Mouse (Mus musculus) WW6 (cell line): ENCODE measurements around the gene Eif4h.

Source experiments
- DNase-seq: peaks from one replicate; pipeline ENCODE4 v3.0.0-alpha.2; 2013; ENCODE audit warnings: low read depth, low spot score

The Eif4h gene

GRCm38 (mm10) chr5:134607121-134607520, 32.2 kb downstream of the Eif4h start:
- no peak for DNase-seq

GRCm38 (mm10) chr5:134606314-134606713, 33.0 kb downstream of the Eif4h start:
- no peak for DNase-seq

- DNase-seq = no peak
Observed at GRCm38 (mm10) chr5:134604376-134604775, 34.9 kb downstream of the Eif4h start.

- no peak for DNase-seq
Observed at GRCm38 (mm10) chr5:134597711-134598110, 41.6 kb downstream of the Eif4h start.

GRCm38 (mm10) chr5:134593093-134593492, 46.2 kb downstream of the Eif4h start:
- no peak for DNase-seq

- no peak for DNase-seq
Observed at GRCm38 (mm10) chr5:134592026-134592581, 47.2 kb downstream of the Eif4h start.

- DNase-seq = no peak
Observed at GRCm38 (mm10) chr5:134589900-134590299, 49.4 kb downstream of the Eif4h start.

- DNase-seq = no peak
Observed at GRCm38 (mm10) chr5:134584798-134585197, 54.5 kb downstream of the Eif4h start.

GRCm38 (mm10) chr5:134583884-134584213, 55.4 kb downstream of the Eif4h start:
- DNase-seq = no peak

- no peak for DNase-seq
Observed at GRCm38 (mm10) chr5:134583006-134583883, 56.0 kb downstream of the Eif4h start.

GRCm38 (mm10) chr5:134582221-134582907, 56.9 kb downstream of the Eif4h start:
- DNase-seq = peak; percentile 85

- no peak for DNase-seq
Observed at GRCm38 (mm10) chr5:134581146-134581545, 58.1 kb downstream of the Eif4h start, which contains the start of gene Rfc2. TSS of gene Rfc2 (plus strand) at chr5:134581366.

- no peak for DNase-seq
Observed at GRCm38 (mm10) chr5:134579135-134579534, 60.2 kb downstream of the Eif4h start.

- DNase-seq = no peak
Observed at GRCm38 (mm10) chr5:134577534-134577933, 61.8 kb downstream of the Eif4h start.

GRCm38 (mm10) chr5:134576517-134577220, 62.6 kb downstream of the Eif4h start:
- DNase-seq = no peak

GRCm38 (mm10) chr5:134575833-134576232, 63.5 kb downstream of the Eif4h start:
- DNase-seq = no peak

- no peak for DNase-seq
Observed at GRCm38 (mm10) chr5:134572508-134573214, 66.6 kb downstream of the Eif4h start.

GRCm38 (mm10) chr5:134571730-134572507, 67.4 kb downstream of the Eif4h start:
- DNase-seq = no peak
